Mouse (Mus musculus) lung, postnatal 14 days (tissue): ENCODE data around the gene Mlh3.
A peak's percentile ranks its signal among the peaks of the same experiment; 100 is the strongest.
"Not testable (repeated sequence)": the region's sequence is repeated elsewhere in the genome, so short reads cannot be mapped to it uniquely, and the experiment has no call there.

Source experiments
- DNase-seq: peaks from one replicate; pipeline ENCODE4 v3.0.0; 2021

Mlh3 gene

DNA sequence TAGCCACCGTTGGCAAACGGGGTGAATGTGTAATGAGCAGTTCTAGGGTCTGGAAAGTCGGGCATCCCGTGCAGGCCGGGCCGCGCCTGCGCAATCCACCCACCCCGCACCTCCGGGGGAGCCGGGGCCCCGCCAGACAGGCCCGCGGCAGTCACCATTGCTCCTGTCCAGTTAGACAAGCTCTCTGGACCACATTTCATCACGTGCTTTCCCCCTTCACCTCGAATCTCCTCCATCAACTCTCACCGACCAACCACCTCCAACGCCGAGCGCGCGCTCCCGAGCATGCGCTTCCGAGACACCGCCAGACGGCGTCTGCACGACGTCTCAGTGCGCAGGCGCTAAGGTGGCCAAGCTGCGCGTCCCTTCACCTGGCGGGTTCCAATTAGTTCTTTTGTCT lies at the start of gene Mlh3:
TSS of gene Mlh3 (minus strand) at position 281 of the 400 bp plus-strand sequence.
- DNase-seq: peak; percentile 84

DNA sequence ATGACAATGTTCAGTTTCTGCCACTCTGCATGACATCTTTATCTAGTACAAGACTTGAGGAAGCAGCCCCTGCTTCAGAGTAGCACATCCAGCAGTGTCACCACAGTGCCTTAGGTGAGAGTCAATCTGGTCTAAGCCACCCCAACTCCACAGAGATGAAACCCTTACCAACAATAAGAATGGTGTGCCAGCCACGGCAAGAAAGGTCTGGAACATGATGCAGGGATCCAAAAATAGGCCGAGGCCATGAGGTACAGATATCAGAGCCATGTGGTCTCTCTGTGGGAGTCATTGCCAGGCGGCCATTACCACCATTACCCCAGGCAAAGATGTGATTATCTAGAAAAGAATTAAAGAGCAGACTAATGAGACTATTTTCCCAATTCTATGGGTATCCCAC lies 38.3 kb upstream of the Mlh3 start:
- no peak for DNase-seq

DNA sequence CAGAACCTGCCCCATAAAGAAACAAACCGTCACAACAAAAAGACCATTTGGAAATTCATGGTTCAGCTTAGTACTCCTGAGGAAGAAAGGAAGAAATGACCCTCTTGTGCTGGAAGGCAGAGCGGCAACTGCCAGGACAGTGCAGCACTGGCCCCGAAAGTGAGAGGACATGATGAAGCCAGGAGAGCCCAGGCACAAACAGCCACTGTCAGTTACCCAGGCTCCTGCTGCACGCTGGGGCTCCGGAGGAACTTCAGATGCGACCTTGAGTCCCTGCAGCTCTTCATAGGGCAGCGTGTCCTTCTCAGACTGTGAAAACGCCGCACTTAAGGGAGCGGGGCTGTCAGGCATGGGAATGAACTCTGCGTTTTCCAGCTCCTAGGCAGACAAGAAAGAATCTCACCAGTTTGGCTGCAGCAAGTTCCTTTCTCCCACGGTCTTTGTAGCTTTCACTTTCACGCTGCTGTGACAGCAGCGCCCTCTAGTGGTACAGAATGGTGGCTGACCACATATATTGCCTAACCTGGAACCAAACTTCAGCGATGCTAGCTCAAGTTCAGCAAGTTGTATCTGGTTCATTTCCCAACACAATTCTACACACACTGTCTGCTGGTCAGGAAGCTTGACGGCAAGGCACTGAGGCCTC lies 35.0 kb upstream of the Mlh3 start:
- DNase-seq: peak; percentile 91

DNA sequence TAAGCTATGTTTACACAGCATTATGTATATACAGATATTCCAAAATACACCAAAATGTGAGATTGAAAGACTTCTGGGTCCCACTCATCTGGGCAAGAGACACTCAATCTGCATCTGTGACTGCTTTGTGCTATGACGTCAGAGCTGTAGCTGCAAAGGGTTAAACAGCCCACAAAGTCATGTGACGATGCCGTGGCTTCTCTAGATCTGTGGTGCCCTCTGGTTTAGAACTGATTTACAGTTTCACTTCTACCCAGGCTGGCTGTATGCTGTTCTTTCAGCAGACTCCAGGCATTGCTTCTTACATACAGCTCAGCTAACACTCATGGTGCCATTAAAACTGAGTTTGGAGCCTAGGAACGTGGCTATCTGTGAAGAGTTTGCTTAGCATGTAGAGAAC lies 34.3 kb upstream of the Mlh3 start:
- DNase-seq: no peak

DNA sequence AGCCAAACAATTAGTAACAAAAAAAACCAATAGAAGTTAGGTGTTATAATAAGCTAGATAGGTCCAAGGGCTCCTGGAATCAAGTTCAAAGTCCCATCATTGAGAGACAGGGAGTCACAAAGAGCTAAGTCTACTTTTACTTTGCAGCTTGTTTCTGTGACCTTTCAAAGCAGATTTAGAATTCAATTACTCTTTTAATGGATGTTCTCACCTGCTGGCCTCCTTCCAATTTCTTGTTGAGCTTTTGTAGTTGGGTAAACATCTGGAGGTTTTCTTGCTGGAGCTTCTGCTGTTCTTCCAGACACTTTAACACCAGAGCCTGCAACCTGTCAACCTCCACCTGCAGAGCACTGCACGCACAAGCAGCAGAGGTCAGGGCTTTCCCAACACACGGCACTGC lies 32.9 kb upstream of the Mlh3 start:
- no peak for DNase-seq

DNA sequence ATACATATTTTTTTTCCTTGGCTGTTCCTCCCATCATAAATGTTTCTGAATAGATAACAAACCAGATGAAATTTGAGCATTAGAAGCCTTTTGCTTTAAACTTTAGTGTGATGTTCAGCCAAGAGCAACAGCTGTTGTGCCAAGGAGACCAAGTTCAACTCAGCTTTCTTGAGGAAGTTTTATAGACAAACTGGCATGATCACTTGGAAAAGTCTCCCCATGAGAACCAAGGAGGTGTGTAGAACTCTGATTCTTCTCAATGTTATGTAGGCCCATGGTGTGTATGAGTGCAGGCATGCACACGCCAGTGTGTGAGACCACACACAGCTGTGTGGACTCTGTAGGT lies 28.4 kb upstream of the Mlh3 start:
- DNase-seq: no peak

DNA sequence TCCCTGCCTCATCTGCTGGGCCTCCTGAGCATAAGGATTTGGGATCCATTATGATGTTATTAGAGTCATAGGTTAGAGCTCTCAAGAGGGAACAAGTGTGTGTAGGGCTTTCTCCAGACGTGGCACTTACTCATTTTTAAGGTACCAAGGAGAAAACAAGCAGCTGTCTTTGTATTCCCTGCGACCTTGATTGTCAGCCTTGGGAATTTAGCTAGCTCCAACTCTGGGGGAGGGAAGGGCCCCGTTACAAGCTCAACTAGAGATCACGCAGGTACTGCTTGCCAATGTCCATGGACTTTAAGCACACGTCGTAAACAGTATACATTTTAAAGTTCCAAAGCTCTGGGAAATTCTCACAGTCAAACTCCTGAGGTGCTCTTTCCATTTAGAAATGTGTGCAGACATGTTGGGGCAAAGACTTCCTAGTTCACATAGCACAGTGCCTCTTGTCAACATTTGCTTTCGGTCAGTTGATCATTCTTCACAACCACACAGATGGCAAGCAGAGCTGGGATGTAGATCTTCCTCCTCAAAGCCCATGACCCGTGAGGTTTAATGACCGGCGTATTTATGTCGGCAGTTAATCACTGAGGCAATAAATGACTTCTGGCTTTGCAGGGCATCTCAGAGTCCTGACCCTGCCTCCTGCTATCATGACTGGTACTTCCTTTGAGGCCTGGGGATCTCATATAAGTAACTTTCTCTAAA lies 27.9 kb upstream of the Mlh3 start:
- DNase-seq: no peak

DNA sequence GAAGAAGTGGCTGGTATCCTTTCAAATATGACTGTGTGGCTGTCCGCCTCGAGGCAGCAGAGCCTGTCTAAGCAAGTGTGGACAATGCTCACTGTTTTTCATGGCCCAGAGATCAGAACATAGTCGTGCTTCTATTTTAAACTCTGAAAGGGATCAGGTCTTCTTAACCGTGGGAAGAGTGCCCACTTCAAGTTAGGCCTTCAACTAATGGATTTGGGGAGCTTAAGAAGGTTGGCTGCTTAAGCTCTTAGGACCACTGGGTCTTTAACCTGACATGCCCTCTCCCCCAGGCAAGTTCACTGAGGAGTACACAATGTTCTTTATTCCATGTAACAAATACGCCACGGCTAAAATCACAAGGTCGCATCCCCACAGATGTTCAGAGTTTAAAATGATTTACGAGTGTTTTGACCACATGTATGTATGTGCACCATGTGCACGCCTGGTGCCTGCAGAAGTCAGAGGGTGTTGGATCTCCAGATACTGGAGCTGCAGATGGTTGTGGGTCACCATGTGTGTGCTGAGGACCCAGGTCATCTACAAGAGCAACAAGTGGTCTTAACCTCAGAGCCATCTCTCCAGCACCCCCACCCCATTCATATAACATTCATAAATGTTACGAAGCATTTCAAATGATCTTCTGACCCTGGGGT lies 27.1 kb upstream of the Mlh3 start:
- DNase-seq: no peak

DNA sequence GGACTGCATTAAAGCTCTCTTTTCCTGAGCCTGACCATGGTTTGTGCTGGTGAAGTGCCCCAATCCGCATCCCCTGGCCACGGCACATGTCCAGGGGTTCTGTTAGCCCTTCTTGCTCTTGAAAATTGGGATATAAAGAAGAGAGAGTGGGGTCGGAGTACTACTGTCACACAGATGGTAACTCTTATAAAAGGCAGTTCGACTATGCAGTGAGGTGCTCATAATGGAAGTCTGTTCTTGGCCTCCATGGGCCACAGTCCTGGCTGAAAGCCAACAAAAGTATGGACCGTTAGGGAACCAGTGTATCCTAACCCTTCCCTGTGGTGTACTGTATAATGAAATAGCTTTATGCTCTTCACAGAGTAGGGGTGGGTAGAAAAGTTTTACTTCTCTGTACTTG lies 26.5 kb upstream of the Mlh3 start:
- DNase-seq: no peak

DNA sequence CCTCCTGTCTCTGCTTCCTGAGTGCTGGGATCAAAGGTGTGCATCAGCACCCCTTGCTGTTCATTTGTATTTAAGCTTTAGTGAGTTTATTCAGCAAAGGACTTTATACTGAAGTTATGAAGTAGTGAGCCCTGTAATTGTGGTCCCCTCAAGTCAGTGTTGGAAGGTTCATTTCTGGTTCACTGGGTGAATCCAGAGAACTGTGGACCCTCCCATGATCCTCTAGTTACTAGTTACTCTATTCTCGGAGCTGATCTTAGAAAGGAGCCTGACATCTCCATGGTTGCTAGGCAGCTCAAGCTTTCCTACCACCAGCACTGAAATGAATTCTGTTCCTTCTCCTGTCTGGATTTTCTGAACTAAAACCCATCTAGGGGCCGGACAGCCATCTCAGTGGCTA lies 25.1 kb upstream of the Mlh3 start:
- DNase-seq: no peak

DNA sequence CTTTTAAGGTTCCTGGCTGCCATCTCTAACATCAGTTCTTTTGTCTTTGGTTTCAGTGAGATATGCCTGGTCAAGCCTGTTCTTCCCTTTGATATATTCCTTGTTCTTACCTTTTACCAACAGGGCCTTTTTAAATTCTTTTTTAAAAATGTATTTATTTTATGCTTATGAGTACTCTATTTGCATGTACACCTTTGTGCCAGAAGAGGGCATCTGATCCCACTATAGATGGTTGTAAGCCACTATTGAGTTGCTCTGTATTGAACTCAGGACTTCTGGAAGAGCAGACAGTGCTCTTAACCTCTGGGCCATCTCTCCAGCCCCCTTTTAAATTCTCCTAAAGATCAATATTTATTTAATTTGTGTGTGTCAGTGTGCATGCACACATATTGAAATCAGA lies 22.5 kb upstream of the Mlh3 start:
- DNase-seq: no peak

DNA sequence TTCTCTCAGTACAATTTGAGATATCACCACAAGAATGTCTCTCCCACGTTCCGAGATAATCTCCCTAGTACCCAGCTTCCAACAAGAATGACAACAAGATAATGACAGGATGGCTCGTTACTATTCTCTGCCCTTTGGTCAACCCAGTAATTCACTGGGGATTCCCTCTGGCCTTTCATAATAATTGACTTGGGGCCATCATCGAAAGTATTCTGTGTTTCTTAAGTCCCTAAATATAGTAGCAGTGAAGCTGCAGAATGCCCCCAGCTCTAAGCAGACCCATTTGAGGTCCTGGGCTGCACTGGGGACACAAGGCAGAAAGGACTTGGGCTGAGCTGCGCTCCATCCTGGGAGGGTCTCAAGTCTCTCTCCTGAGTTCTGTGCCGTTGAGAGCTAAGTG lies 21.9 kb upstream of the Mlh3 start:
- no peak for DNase-seq

DNA sequence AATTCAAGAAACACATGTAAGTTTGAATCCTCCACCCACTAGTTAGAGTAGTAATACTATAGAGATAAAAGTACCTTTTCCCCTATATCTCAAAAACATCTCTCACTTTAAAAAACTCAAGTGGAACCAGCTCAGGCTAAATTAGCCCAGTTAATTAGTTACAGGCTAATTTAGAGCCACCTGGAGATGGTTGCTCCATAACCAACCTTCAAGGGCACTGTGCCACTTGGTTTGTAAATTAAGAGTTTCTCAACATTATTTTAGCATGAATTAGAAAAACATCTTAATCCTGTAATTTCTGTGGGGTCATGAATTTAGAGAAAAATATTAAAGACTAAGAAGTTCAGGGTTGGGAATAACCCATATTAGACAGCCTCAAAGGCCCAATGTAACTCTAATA lies 21.1 kb upstream of the Mlh3 start:
- no peak for DNase-seq

DNA sequence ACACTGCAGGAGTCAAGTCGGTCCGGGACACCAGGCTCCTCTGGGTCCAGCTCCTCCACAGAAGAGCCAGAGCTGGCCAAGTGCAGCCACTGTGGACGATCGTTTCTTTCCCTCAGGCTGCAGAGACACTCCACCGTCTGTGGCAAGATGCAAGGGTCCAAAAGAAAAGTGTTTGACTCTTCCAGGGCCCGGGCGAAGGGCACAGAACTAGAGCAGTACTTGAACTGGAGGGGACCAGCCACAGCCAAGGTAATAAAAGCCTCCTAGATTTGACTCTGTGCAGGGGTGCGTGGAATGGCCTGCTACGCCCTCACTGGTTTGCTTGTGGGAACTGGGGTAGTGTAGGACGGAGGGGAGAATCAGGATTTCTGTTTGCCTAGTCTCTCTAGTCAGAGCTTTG lies 20.2 kb upstream of the Mlh3 start:
- DNase-seq: no peak

DNA sequence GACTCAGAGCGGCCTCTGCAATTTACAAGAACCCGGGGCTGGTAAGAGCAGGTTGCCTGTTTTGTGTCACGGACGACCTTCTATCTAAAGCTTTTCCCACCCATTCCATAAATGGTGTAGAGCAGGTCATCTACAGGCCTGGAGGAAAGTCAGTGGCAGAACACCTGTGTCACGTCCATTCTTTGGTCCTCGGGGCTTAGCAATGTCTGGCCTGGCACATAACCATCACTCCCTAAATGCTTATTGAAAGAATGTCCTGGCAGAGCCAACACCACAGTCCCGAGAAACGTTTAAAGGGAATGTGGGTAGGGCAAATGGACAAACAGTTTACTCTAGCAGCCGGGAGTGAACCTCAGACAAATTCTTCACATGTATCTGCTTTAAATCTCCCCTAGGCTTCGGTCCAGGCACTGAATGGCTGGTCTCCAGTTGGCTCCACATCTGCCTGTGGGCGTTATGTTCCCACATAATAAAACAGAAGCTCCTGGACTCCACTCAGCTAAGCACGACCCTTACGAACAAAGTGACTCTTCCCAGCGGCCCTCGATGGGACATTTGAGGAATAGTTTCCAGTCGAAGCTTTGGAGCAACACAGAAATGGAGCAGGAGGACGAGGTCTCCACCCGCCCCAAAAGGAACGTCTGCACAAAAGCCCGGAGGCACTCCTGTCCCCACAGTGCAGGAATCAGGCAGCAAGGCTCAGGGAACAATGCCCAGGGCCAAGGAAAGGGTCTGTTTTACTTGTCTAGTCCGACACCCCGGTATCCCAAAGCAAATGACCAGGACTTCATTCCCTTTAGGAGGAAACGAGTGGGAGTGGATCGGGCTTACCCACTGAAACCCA lies 19.0 kb upstream of the Mlh3 start:
- DNase-seq: peak; percentile 45

DNA sequence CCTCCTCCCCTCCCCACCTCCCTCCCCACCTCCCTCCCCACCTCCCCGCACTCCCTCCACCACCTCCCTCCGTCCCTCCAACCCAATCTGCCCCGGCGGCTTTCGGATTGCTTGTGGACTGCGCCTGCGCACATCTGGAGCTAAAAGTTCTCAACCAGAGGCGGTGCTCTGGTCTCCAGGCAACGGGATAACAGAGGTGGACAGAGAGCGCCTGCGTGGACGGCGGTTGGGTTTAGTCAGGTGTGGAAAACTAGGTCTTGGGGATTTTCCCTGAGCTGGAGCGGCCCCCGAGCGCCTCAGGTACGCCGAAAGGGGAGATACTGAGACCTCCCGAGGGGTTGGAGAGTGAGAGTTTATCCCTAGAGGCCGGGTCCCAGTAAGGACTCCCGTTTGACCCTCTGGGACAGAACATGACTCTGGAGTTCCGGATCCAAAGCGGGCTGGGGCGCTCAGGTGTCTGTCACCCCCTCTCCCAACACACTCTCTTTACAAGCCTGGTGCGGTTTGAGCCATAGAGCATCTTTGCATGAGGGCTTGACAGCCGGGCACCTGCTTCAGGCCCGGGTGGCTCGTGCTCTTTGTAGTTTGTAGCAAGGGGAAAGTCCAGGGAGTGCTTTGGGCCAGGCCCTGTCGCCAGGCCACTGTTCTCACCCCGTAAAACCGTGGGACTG lies 18.2 kb upstream of the Mlh3 start, which contains the start of gene Zc2hc1c:
TSS of gene Zc2hc1c (plus strand) at position 106 of the 671 bp plus-strand sequence.
- DNase-seq: peak; percentile 91

DNA sequence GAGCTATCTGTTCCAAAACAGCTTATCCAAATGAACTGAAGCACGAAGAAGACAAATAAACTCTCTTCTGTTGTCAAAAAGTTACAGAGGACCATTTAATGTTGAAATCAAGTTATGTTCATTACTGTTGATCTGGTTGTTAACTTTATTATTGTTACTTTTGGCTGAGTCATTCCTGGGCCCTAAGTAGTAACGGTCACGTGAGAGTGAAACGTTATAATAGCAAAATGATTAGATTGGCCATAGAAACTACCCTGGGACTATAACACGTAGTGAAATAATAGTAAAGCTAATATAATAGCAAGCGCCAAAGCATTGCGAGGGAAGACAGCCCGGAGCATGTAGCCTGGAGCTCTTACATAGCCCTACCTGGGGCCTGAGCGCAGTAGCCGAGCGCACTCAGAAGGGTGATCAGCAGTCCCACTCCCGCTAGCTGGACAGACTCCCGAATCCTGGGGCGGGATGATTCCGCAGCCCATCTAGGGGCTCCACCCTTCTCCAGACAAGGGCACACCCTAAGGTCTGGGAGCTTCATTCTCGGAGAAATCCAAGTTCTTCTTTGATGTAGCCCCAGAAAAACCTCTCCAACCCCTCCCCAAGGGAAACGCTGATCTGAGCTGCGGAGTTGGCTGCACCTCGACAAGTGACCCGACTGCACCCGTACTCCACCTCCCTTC lies 17.5 kb upstream of the Mlh3 start, which contains the start of gene Acyp1:
TSS of gene Acyp1 (minus strand) at position 630 of the 677 bp plus-strand sequence.
- DNase-seq: peak; percentile 37

DNA sequence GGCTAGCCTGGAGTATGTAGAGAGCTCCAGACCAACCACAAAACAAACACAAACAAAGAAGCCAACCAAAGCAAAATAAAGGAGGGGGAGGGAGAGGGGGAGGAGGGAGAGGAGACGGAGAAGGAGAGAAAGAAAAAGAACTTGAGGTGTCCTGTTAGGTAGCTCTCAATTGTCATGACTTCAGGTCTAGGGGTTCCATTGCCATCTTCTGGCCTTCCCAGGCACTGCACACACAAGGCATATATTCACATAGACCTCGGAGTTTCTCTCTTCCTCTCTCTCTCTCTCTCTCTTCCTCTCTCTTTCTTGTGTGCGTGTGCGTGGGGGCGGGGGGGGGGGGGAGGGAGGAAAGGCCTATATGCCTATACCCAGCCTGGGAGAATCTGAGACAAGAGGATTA lies 16.5 kb upstream of the Mlh3 start:
- DNase-seq: no peak

DNA sequence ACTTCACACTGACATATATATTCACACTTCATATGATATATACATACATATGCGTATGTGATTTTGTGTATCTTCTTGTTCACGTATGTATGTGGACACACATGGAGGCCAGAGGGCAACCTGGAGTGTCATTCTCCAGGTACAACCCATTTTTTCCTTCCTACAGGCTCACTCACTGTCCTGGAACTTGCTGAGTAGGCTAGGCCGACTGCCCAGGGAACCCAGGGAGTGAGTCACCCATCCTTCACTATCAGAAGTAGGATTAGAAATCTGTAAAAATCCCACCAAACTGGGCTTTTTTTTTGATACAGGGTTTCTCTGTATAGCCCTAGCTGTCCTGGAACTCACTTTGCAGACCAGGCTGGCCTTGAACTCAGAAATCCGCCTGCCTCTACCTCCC lies 14.6 kb upstream of the Mlh3 start:
- no peak for DNase-seq

DNA sequence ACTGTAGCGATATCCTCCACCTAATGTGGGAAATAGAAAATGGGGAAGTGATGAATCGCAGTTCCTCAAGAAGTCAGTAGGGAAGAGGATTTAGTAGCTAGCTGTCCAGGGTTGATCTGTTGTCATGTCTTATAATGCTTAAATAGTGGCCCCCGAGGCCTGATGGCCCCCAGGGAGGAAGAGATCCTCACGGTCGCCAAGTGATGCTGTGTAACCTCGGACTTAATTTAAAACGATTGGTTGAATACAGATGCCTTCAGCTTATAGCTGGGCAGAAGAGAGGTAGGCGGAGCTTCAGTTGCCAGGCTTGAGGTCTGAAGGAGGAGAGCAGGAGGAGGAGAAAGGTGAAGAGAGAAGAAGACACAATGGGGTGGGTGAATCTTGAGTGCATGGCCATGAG lies 13.9 kb upstream of the Mlh3 start:
- no peak for DNase-seq

DNA sequence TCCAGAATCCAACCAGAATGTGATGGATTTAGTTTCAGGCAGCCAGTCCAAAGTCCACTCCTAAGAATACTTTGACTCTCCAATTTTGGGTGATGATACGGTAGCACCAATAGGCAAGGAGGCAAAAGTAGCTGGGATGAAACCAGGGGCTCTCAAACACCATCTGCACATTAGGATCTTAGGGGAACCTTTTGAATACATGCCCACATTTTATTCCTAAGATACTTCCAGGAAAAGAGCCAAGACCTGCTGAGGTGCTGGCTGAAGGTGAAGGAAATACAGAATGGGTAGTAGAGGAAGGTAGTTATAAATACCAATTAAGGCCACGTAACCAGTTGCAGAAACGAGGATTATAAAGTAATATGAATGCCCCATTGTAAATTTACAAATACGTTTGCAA lies 11.4 kb upstream of the Mlh3 start:
- DNase-seq: not testable (repeated sequence)
